ENCODE assay signal across 28 mouse cellular contexts in genomic region chr14:37154391-37154790, GRCm38 (mm10). TPM values are rescaled to one million over a fixed set of nuclear protein-coding genes. Genes with fewer than 3 reads are reported as not detected.
DNase-seq lines count a peak whose midpoint lies in the region; ATAC-seq lines count a peak whose summit lies in the region.
"Had no signal": no experiment of that assay in that cellular context is flagged by ENCODE, and none has a peak within 500 bp of the region (broad histone marks: within the 10 kb centered on the region; RNA-seq: fewer than 3 reads in every experiment).

No protein-coding gene starts in this region.

- H3K9me3 ChIP-seq in neural tube, embryonic 15.5 days (replicated peaks): no peaks in the 10 kb centered on the region; the same call in 1 of the 2 replicates
- H3K9me3 ChIP-seq: G1E had no signal

- H3K27ac ChIP-seq in neural tube, embryonic 15.5 days (replicated peaks): no peak overlapping the region

- no peaks in the 10 kb centered on the region for H3K27me3 ChIP-seq in neural tube, embryonic 15.5 days (replicated peaks)
- H3K27me3 ChIP-seq: CH12.LX, Patski had no signal

- no peaks in the 10 kb centered on the region for H3K4me1 ChIP-seq in neural tube, embryonic 15.5 days

- no peak overlapping the region for H3K4me3 ChIP-seq in neural tube, embryonic 15.5 days (replicated peaks)

- WGBS in neural tube, embryonic 15.5 days: 95% methylated on average over 1 of the region's 1 CpGs

- peak; percentile 71 for DNase-seq in heart, adult 11 months
- DNase-seq in heart, postnatal 25 days (ENCODE audit: low spot score): no peak
- DNase-seq in ES-CJ7 (ENCODE audit: low read depth, low spot score) (peak; percentile 55), R1 (ENCODE audit: low read depth, low spot score) (peak; percentile 68), ZHBTc4 (ENCODE audit: low read depth, low spot score) (peak; percentile 48)
- no peak for DNase-seq in adrenal gland, postnatal 36 days
- DNase-seq: adrenal gland, adult 2 months; adrenal gland, adult 8-10 months; adrenal gland, postnatal 10 days; adrenal gland, postnatal 14 days; adrenal gland, postnatal 25 days; B cell, adult 2 months; cerebellum, adult 11 months; cerebellum, adult 11-12 months; cerebellum, adult 18-20 months; cerebellum, adult 2 months; cerebellum, adult 8-10 months; cerebellum, adult 9-10 months had no signal

- intact Hi-C loops in heart, postnatal 25 days (cut with DNase I): no loop called here

- H3K36me3 ChIP-seq in neural tube, embryonic 15.5 days: no peaks in the 10 kb centered on the region
- H3K36me3 ChIP-seq: G1E had no signal

- no peak for ATAC-seq in neural tube, embryonic 15.5 days (ENCODE audit: low FRiP score)
- no peak for ATAC-seq in granulocyte monocyte progenitor cell, adult 5-6 weeks (replicated peaks; ENCODE audit: poor library complexity, severe bottlenecking)
- ATAC-seq: activated CD4-positive, CD25-positive, alpha-beta regulatory T cell, adult 4 months; CD4-positive, CD25-positive, alpha-beta regulatory T cell, adult 4 months; Patski had no signal

- H3K4me2 ChIP-seq in neural tube, embryonic 15.5 days: no peak overlapping the region

- no peak overlapping the region for H3K9ac ChIP-seq in neural tube, embryonic 15.5 days (replicated peaks)

RNA-seq across cellular contexts. Expression of gene Ghitm, which starts 19.3 kb away (rescaled TPM):
- 100 to 1,000 TPM; 636 to 638 TPM for total RNA-seq in heart, postnatal 25 days (2021)
- 100 to 1,000 TPM; 675 to 807 TPM for total RNA-seq in adrenal gland, postnatal 36 days (2021)
- polyA plus RNA-seq in neural tube, embryonic 15.5 days (2015; fragmentation: Nextera tagmentation; extraction: Ambion mirVana): 225 and 241 TPM in 2 replicates
- 94.2 and 109 TPM in 2 replicates for total RNA-seq in granulocyte monocyte progenitor cell, adult 5-6 weeks (2014; fragmentation: Nextera tagmentation)
- total RNA-seq in granulocyte monocyte progenitor cell, adult 5-6 weeks (2017): 140 and 186 TPM in 2 replicates

RNA-seq across cellular contexts. Expression of gene 2610528A11Rik, which starts 40.6 kb away (rescaled TPM):
- under 1 TPM in 1 of 2 experiments, not detected in 1; 0.60 TPM for total RNA-seq in heart, postnatal 25 days (2021)
- total RNA-seq in adrenal gland, postnatal 36 days (2021): 1 to 10 TPM in 1 of 2 experiments, under 1 TPM in 1; 0.86 to 1.3 TPM
- 0.91 and 11.1 TPM in 2 replicates for polyA plus RNA-seq in neural tube, embryonic 15.5 days (2015; fragmentation: Nextera tagmentation; extraction: Ambion mirVana)
- total RNA-seq in granulocyte monocyte progenitor cell, adult 5-6 weeks (2014; fragmentation: Nextera tagmentation): 1.7 TPM in 1 of 2 replicates, not detected in the other
- total RNA-seq in granulocyte monocyte progenitor cell, adult 5-6 weeks (2017): 0.99 and 3.7 TPM in 2 replicates
- total RNA-seq: CH12.LX, ES-E14, G1E, MEL had no signal
- polyA plus RNA-seq: G1E, Patski had no signal

RNA-seq across cellular contexts. Expression of gene Cdhr1, which starts 56.2 kb away (rescaled TPM):
- under 1 TPM in 1 of 2 experiments, not detected in 1; 0.08 TPM for total RNA-seq in heart, postnatal 25 days (2021)
- total RNA-seq in adrenal gland, postnatal 36 days (2021): under 1 TPM; 0.16 to 0.17 TPM
- 2.8 and 3.1 TPM in 2 replicates for polyA plus RNA-seq in neural tube, embryonic 15.5 days (2015; fragmentation: Nextera tagmentation; extraction: Ambion mirVana)
- not detected in 2 replicates for total RNA-seq in granulocyte monocyte progenitor cell, adult 5-6 weeks (2014; fragmentation: Nextera tagmentation)
- not detected in 2 replicates for total RNA-seq in granulocyte monocyte progenitor cell, adult 5-6 weeks (2017)
- total RNA-seq: adrenal gland, adult 18-20 months; adrenal gland, adult 2 months; CH12.LX; MEL had no signal
- polyA plus RNA-seq: activated CD4-positive, CD25-positive, alpha-beta regulatory T cell, adult 4 months; adrenal gland, adult 2 months; CD4-positive, CD25-positive, alpha-beta regulatory T cell, adult 4 months; G1E had no signal

Comparison
In these comparisons a context has a peak if more than half of its experiments do, and no peak if none do; other contexts are left out.
1. DNase-seq: peak in heart, adult 11 months (single experiment), ES-CJ7 (single experiment), R1 (single experiment) and ZHBTc4 (single experiment); none in heart, postnatal 25 days (single experiment) and adrenal gland, postnatal 36 days (0 of 2).